Mouse (Mus musculus): Measurements from ENCODE around the gene Ube2dnl1. TPM values are rescaled to one million over a fixed set of nuclear protein-coding genes. Genes with fewer than 3 reads are reported as not detected.

The Ube2dnl1 gene
- total RNA-seq (2023), result not detected in 4 replicates

GRCm38 (mm10) chrX:114904712-114905111, at the start of gene Ube2dnl1:
Gene Ube2dnl1, plus strand, starts transcription at chrX:114905012.

GRCm38 (mm10) chrX:114907282-114907681, 2.5 kb downstream of the Ube2dnl1 start, which contains the start of gene Ube2dnl2:
Gene Ube2dnl2, plus strand, starts transcription at chrX:114907582.

Other genes starting within 250 kb of the Ube2dnl1 start
- not detected in 4 replicates for gene Ube2dnl2, start 2.6 kb downstream of the Ube2dnl1 start, total RNA-seq (2023)